Mouse (Mus musculus) CH12.LX (cell line): Measurements from ENCODE around the gene Fam241b. TPM values are rescaled to one million over a fixed set of nuclear protein-coding genes. Genes with fewer than 3 reads are reported as not detected.
A peak's percentile ranks its signal among the peaks of the same experiment; 100 is the strongest.

ENCODE experiments used
- DNase-seq: peaks from one replicate; pipeline ENCODE4 v3.0.0-alpha.2; 2013; ENCODE audit errors: extremely low read depth
- H3K27ac ChIP-seq: 2 replicates; pipeline ENCODE4 v1.5.1; 2012; ENCODE audit warnings: low read depth, mild to moderate bottlenecking, control low read depth, moderate library complexity; ENCODE audit not compliant: insufficient read depth
- H3K27me3 ChIP-seq: replicated peaks from 2 replicates; pipeline ENCODE3; 2012; ENCODE audit warnings: inconsistent platforms
- H3K36me3 ChIP-seq, 2 experiments: replicated peaks in 1 of 2; 2 replicates each; pipeline versions ENCODE3 to v1.6.1; 2012; ENCODE audit warnings: inconsistent platforms in 1 of 2, low read length in 1 of 2, mild to moderate bottlenecking in 1 of 2, mixed read lengths in 1 of 2, moderate library complexity in 1 of 2; ENCODE audit not compliant: control insufficient read depth in 1 of 2, insufficient read depth in 1 of 2
- H3K4me1 ChIP-seq, 2 experiments: 2 replicates each; pipeline ENCODE4 v1.6.1; 2012; ENCODE audit warnings: inconsistent platforms in 1 of 2, moderate library complexity in 1 of 2; ENCODE audit not compliant: insufficient read depth in 2 of 2, control insufficient read depth in 1 of 2
- H3K4me2 ChIP-seq: 2 replicates; pipeline ENCODE4 v1.6.1; 2012; ENCODE audit warnings: low read depth, mild to moderate bottlenecking, control low read depth; ENCODE audit not compliant: poor library complexity, insufficient read depth, severe bottlenecking
- H3K4me3 ChIP-seq, 3 experiments: fragments of 150-350 bp in 1 of 3; sonication (generic) in 1 of 3; replicated peaks in 1 of 3; 2 replicates each; pipeline versions ENCODE3 to v1.5.1; 2011 to 2012; ENCODE audit warnings: low read depth in 2 of 3, low read length in 2 of 3, mild to moderate bottlenecking in 2 of 3, moderate library complexity in 2 of 3, control low read depth in 1 of 3, improper control_type of control experiment in 1 of 3, inconsistent platforms in 1 of 3, mixed read lengths in 1 of 3; ENCODE audit not compliant: poor library complexity in 1 of 3
- H3K79me2 ChIP-seq: replicated peaks from 2 replicates; pipeline ENCODE4 v1.6.1; 2012; ENCODE audit warnings: mild to moderate bottlenecking, moderate library complexity; ENCODE audit not compliant: control insufficient read depth, poor library complexity, insufficient read depth, severe bottlenecking; ENCODE audit errors: extremely low read depth
- H3K9ac ChIP-seq: 2 replicates; pipeline ENCODE4 v1.6.1; 2012; ENCODE audit warnings: low read depth, mild to moderate bottlenecking, control low read depth, moderate library complexity; ENCODE audit not compliant: insufficient read depth
- H3K9me3 ChIP-seq: replicated peaks from 2 replicates; pipeline ENCODE3; 2012; ENCODE audit warnings: low read length, inconsistent platforms, mixed read lengths
- BHLHE40 ChIP-seq: IDR thresholded peaks from 2 replicates; pipeline ENCODE4 v1.6.1; 2011; ENCODE audit warnings: mild to moderate bottlenecking, low read depth, low read length, improper control_type of control experiment
- CHD1 ChIP-seq: IDR thresholded peaks from 2 replicates; pipeline ENCODE4 v1.6.1; 2012; ENCODE audit warnings: low read depth, low read length, improper control_type of control experiment, inconsistent platforms
- CHD2 ChIP-seq: IDR thresholded peaks from 2 replicates; pipeline ENCODE4 v1.6.1; 2011; ENCODE audit warnings: low read length, improper control_type of control experiment
- CTCF ChIP-seq, 2 experiments: IDR thresholded peaks in 1 of 2; conservative IDR thresholded peaks in 1 of 2; 2 replicates each; pipeline ENCODE4 v1.5.1; 2011 to 2012; ENCODE audit warnings: low read depth in 2 of 2, low read length in 2 of 2, improper control_type of control experiment in 1 of 2, inconsistent platforms in 1 of 2, mild to moderate bottlenecking in 1 of 2, moderate library complexity in 1 of 2
- E2F4 ChIP-seq: IDR thresholded peaks from 2 replicates; pipeline ENCODE4 v1.6.1; 2011; ENCODE audit warnings: low read depth, low read length, improper control_type of control experiment; ENCODE audit not compliant: insufficient replicate concordance
- ELF1 ChIP-seq: IDR thresholded peaks from 2 replicates; pipeline ENCODE4 v1.6.1; 2014; ENCODE audit warnings: low read depth, mild to moderate bottlenecking, inconsistent platforms, low read length, improper control_type of control experiment
- GABPA ChIP-seq: IDR thresholded peaks from 2 replicates; pipeline ENCODE4 v1.6.1; 2012; ENCODE audit warnings: low read depth, low read length, improper control_type of control experiment, inconsistent platforms; ENCODE audit not compliant: insufficient replicate concordance
- HCFC1 ChIP-seq: IDR thresholded peaks from 2 replicates; pipeline ENCODE4 v1.6.1; 2012; ENCODE audit warnings: low read depth, mild to moderate bottlenecking, inconsistent platforms, low read length, improper control_type of control experiment
- IRF4 ChIP-seq: IDR thresholded peaks from 2 replicates; pipeline ENCODE4 v1.6.1; 2014; ENCODE audit warnings: low read depth, mild to moderate bottlenecking, inconsistent platforms, low read length, improper control_type of control experiment
- JUN ChIP-seq: IDR thresholded peaks from 2 replicates; pipeline ENCODE4 v1.6.1; 2011; ENCODE audit warnings: low read depth, mild to moderate bottlenecking, low read length, improper control_type of control experiment, moderate library complexity; ENCODE audit not compliant: insufficient read depth
- JUND ChIP-seq: conservative IDR thresholded peaks from 2 replicates; pipeline ENCODE4 v1.6.1; 2011; ENCODE audit warnings: low read depth, low read length, improper control_type of control experiment
- MAFK ChIP-seq: IDR thresholded peaks from 2 replicates; pipeline ENCODE4 v1.6.1; 2011; ENCODE audit warnings: low read length, improper control_type of control experiment; ENCODE audit not compliant: insufficient replicate concordance
- MYC ChIP-seq: IDR thresholded peaks from 2 replicates; pipeline ENCODE4 v1.6.1; 2011; ENCODE audit warnings: low read depth, mild to moderate bottlenecking, improper control_type of control experiment, low read length
- NELFE ChIP-seq: IDR thresholded peaks from 2 replicates; pipeline ENCODE4 v1.6.1; 2011; ENCODE audit warnings: low read depth, low read length, improper control_type of control experiment
- NRF1 ChIP-seq: IDR thresholded peaks from 2 replicates; pipeline ENCODE4 v1.6.1; 2014; ENCODE audit warnings: low read depth, mild to moderate bottlenecking, inconsistent platforms, low read length, improper control_type of control experiment, moderate library complexity
- PAX5 ChIP-seq: IDR thresholded peaks from 2 replicates; pipeline ENCODE4 v1.6.1; 2012; ENCODE audit warnings: low read length, inconsistent platforms, mixed read lengths
- POLR2A ChIP-seq: IDR thresholded peaks from 2 replicates; pipeline ENCODE4 v1.6.1; 2011; ENCODE audit warnings: low read depth, mild to moderate bottlenecking, improper control_type of control experiment, low read length
- POLR2AphosphoS2 ChIP-seq: IDR thresholded peaks from 2 replicates; pipeline ENCODE4 v1.6.1; 2011; ENCODE audit warnings: low read depth, low read length, improper control_type of control experiment
- RAD21 ChIP-seq: IDR thresholded peaks from 2 replicates; pipeline ENCODE4 v1.6.1; 2011; ENCODE audit warnings: low read depth, mild to moderate bottlenecking, low read length, improper control_type of control experiment, moderate library complexity
- RCOR1 ChIP-seq: conservative IDR thresholded peaks from 2 replicates; pipeline ENCODE4 v1.6.1; 2012; ENCODE audit warnings: low read depth, mild to moderate bottlenecking, inconsistent platforms, low read length, improper control_type of control experiment
- SMC3 ChIP-seq: IDR thresholded peaks from 2 replicates; pipeline ENCODE4 v1.6.1; 2011; ENCODE audit warnings: low read depth, low read length, improper control_type of control experiment
- TBP ChIP-seq: conservative IDR thresholded peaks from 2 replicates; pipeline ENCODE4 v1.6.1; 2011; ENCODE audit warnings: low read depth, low read length, improper control_type of control experiment
- UBTF ChIP-seq: IDR thresholded peaks from 2 replicates; pipeline ENCODE4 v1.6.1; 2012; ENCODE audit warnings: low read depth, mild to moderate bottlenecking, inconsistent platforms, low read length, improper control_type of control experiment, moderate library complexity
- dilution Hi-C: fragments of 300-500 bp; cut with MboI; formaldehyde crosslinking; loops from 2 replicates; pipeline ENCODE4 v1.14.3; 2020; ENCODE audit warnings: low sequenced_read_pairs; ENCODE audit not compliant: extremely low pct_unique_long_range_greater_than_20kb, extremely low pct_ligation_motif_present
- in situ Hi-C: fragments of 300-500 bp; cut with MboI; formaldehyde crosslinking; loops from 3 replicates; pipeline ENCODE4 v1.14.3; 2019; ENCODE audit warnings: low sequenced_read_pairs, low pct_ligation_motif_present, low pct_unique_long_range_greater_than_20kb, mixed read lengths
- polyA plus RNA-seq: library from polyadenylated mRNA; unstranded; fragments of >175 nt; gene quantifications from 2 replicates; pipeline ENCODE4 v1.2.1, GENCODE M21; 2012; ENCODE audit warnings: low read depth; ENCODE audit not compliant: insufficient read length
- total RNA-seq, 2 experiments: library from RNA; depleted of rRNA; stranded (reverse); fragments of 300-350 nt in 1 of 2; fragments of >200 nt in 1 of 2; gene quantifications; 2 replicates each; pipeline ENCODE4 v1.2.3; 2012 to 2014

The Fam241b gene
- total and polyA plus RNA-seq, 3 experiments: 0.38 TPM; not detected in 2

DNA sequence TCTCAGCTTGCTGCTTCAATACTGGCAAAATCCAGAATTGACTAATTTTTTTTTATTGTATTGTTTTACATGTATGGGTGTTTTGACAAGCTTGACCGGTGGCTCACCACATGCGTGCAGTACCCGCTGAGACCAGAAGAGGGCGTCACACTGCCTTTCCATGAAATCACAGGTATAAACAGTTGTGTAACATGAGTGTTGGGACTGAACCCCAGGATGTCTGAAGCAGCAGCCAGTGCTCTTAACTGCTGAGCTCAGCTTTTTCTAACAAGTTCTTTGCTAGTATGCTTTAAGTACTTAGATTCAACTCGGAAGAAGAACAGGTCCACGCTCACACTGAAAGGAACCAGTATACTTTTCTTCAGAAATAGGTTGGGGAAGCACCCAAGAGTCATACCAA, 16.6 kb downstream of the Fam241b start:
- no peak for TF ChIP-seq GABPA
- peak; percentile 51 to 53; a peak in 3 of 4 replicates for TF ChIP-seq CTCF (conservative IDR thresholded peaks at IDR 0.05 in 1 of 2, IDR thresholded peaks at IDR 0.05 in 1 of 2; ENCODE audit: low read depth in 2 of 2, low read length in 2 of 2)
- TF ChIP-seq MAFK: peak; percentile 57; the same call in 1 of the 2 replicates
- TF ChIP-seq SMC3: peak; percentile 28; the same call in 1 of the 2 replicates
- in situ Hi-C loops (no loop called here), dilution Hi-C loops (no loop called here)
- Histone ChIP-seq H3K27ac (no peak overlapping the region), H3K9me3 (peaks cover 10% of the 10 kb centered on the region), H3K27me3 (peaks cover 69% of the 10 kb centered on the region), H3K4me3 (no peak overlapping the region), H3K79me2 (no peaks in the 10 kb centered on the region), H3K4me2 (no peak overlapping the region), H3K9ac (no peak overlapping the region), H3K4me1 (peaks cover 6 to 9% of the 10 kb centered on the region in 2 experiments; a peak in 2 of 4 replicates), H3K36me3 (no peaks in the 10 kb centered on the region)
- no peak for DNase-seq

DNA sequence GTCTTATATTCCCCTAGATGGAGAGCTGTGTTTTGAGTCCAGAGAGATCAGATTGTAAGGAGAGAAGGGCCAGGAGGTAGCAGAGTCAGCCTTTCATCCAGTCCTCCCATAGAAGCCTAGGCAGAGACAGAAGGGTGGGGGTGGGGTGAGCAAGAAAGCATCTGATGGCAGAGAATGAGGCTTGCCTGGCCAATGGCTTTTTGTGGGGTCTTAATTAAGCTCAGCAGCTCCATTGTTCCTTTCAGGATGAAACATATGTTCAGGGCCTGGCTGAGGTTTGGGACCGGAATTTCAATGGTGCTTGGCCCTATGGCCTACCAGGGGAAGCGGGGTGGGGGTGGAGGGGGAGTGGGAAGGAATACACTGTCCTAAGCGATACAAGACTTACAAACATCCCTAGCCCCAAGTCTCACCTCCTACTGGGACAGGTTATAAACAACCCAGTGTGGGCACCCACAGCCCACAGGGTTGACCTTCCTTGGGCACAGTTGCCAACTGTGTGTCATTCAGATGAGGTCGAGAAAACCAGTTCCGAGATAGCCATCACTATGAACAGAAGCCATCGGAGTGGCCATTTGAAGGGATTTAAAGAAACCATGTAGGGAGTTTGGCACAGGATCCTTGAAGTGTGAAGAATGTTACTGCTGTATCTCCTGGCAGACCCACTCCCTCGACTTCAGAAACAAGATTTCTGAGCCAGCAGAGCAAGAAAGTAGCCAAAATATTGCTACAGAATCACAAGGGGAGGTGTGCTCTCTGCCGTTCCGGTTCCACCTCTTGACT, 29.7 kb downstream of the Fam241b start:
- Histone ChIP-seq H3K27ac (no peak overlapping the region), H3K27me3 (peaks cover 50% of the 10 kb centered on the region), H3K4me1 (peaks cover 7 to 27% of the 10 kb centered on the region in 2 experiments), H3K79me2 (no peaks in the 10 kb centered on the region), H3K4me2 (no peak overlapping the region), H3K9me3 (peaks cover 25% of the 10 kb centered on the region), H3K9ac (no peak overlapping the region), H3K36me3 (no peaks in the 10 kb centered on the region), H3K4me3 (no peak overlapping the region)
- DNase-seq: no peak
- in situ Hi-C loops: loop anchor here (10.0 kb wide), 1 partner anchor 51 kb away; no protein-coding TSS in a partner anchor
- dilution Hi-C loops: no loop called here
- TF ChIP-seq RAD21 (no peak), UBTF (no peak), NRF1 (no peak), POLR2A (no peak), NELFE (no peak), MYC (no peak), PAX5 (no peak), RCOR1 (no peak), BHLHE40 (no peak), JUN (no peak), IRF4 (no peak), E2F4 (no peak), GABPA (no peak), ELF1 (no peak), CHD1 (no peak), TBP (no peak), CHD2 (no peak), HCFC1 (no peak), POLR2AphosphoS2 (no peak), JUND (no peak)
